Mouse (Mus musculus): ENCODE data around the gene Spint2. TPM values are rescaled to one million over a fixed set of nuclear protein-coding genes. Genes with fewer than 3 reads are reported as not detected.

Gene Spint2
- total RNA-seq, 2 experiments from 2014 or later, result 48.4 to 83.8 TPM

DNA sequence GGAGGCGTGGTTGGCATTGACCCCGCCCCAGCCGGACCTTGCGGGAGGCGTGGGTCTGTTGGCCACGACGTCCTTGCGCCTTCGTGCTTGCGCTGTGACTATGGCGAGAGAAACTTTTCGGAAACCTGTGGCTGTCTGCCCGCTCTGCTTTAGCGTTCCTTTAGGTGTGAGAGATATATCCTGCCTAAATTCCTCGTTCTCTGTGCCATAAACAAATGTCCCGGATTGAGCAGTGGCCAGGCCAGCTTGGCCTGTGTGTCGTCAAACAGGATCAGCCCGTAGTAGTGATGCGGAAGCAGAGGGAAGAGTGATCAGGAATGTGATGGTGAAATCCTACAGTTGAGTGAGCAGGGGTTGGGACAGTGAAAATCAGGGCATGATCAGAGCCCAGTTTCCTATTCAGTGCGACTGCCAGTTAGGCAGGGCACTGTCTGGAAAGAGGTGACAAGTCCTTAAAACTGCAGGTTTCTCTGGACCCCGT lies 402 bp upstream of the Spint2 start:
- no peak for DNase-seq (ENCODE audit: low spot score in 2 of 2)

DNA sequence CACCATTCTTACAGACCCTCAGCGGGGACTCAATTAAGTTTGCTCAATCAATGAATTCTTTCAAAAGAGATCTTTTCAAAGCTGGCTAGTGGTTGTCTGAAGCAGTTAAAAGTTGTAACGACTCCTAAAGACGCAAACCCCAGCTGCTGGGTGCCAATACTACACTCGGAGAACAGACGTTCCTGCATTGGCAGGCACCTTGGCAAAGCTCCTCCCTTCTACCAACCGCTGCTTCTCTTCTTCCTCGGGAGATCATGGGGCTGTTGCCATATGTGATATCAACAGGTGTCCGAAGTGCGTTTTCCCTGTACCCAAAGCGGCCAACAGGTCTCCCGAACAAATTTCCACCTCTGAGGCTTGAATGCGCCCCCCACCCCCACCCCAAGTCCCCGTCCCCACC lies 911 bp downstream of the Spint2 start:
- no peak for DNase-seq (ENCODE audit: low spot score in 2 of 2)

DNA sequence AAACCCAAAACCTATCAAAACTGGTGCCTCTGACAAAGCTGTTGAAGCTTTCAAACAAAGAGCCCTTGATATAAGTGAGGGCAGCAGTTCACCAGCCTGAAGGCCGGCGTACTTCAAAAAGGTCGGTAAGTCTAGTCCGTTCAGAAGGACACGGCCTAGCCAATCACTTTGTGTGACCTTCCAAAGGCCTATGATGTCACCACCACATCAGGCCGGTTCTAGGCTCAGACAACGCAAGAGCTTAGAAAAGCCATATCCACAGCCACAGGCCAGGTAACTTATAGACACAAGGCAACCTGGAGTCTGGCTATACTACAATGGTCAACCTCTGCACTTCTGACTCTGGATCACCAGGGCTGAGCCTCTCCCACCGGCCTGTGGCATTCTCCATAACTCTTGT lies 1.8 kb downstream of the Spint2 start:
- DNase-seq (ENCODE audit: low spot score in 2 of 2), result peak in 1 of 2 experiments; percentile 24

DNA sequence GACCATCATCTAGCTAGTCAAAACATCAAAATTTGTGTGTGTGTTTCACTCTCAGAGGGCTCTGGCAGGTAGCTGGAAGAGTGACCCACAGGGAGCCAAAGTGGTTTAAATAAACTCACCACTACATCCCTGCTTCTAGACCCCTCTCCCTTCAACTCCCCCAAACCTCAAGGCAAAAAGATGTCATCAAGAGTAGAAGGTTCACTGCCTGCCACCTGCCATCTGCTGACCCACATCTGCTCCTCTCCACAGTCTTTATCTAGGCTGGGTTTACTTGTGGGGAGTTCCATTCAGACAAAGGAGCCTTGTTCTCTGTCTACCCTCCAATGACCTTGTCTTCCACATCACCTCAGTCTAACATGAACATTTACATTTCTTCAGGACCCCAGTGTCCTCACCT lies 2.5 kb downstream of the Spint2 start:
- no peak for DNase-seq (ENCODE audit: low spot score in 2 of 2)

DNA sequence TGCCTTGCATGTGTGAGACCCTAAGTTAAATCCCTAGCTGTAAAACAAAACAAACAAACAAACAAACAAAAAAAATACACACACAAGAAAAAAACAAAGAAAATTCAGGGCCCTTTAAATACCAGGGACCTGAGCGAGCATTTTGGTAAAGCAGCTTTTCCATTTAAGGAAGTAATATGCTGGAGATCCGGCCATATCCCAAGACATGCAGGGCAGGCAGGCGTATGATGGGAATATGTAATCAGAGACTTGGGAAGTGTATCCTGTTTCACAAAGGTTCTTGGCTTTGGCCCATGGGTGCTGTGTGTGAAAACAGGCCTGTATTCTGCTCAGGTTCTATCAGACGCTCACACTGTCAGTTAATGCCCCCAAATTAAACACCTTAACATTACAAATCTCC lies 4.2 kb downstream of the Spint2 start:
- no peak for DNase-seq (ENCODE audit: low spot score in 2 of 2)

DNA sequence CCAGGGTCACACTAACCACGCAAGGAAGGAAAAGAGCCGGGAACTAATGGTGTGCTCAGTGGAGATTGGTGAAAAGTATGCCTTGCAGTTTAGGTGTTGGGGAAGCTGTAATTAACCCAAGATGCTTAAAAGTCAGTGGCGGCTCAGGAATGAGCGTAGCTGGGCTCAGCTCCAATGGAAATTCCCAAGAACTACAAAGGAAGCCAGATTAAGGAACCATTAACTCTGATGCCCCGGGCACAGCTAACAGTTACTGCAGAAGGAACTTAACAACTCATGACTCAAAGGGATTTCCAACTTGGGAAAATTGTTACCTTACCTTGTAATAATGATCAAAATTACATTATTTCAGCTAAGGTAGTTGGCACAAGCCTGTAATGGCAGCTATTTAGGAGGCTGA lies 5.0 kb downstream of the Spint2 start:
- no peak for DNase-seq (ENCODE audit: low spot score in 2 of 2)

DNA sequence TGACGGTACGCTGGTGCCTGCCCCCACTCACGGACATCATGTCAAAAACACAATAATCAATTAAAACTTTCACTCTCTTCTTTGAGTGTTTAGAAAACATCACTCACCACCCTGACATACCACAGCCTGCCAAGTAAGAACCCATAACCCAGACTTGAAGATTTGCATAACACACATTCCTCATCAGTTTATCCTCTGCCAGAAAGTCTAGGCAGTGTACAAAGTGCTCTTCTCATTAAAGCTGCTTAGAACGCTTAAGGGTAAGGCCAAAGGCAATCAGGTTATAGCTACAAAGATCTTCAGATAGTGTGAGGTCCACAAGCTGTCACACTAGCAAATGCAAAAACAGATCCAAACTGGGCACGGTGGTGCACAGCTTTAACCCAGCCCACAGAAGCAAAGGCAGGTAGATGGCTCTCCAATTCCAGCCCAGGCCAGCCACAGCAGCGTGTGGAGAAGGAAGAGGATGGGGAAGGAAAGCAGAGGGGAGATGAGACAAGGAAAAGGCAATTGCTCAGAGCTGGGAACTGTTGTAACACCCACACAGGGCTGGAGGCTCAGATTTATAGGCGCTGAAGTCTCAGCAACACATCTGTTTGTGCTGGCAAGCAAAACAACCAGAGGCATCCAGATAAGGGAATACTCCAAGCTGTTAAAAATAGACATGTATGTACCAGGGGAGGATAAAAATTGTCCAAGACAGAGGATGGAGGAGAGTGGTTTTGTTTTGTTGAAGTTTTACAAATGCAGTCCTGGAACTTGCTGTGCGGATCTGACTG lies 9.8 kb downstream of the Spint2 start:
- DNase-seq (ENCODE audit: low spot score in 2 of 2), result no peak

DNA sequence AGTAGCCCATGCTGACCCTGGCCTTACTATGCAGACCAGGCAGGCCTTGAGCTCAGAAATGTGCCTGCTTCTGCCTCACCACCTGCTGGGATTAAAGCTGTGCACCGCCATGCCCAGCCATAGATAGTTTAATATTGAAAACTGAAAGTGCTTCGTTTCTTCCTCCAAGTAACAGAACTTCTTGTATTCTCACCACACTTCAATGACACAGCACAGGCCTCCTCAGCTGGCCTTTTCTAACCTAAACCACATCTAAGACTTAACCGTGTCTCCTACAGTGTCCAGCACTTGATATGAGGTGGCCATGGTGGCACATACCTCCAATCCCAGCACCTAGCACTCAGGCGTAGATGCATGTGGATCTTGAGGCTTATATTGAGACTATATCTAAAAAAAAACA lies 11.3 kb downstream of the Spint2 start:
- DNase-seq (ENCODE audit: low spot score in 2 of 2), result no peak

DNA sequence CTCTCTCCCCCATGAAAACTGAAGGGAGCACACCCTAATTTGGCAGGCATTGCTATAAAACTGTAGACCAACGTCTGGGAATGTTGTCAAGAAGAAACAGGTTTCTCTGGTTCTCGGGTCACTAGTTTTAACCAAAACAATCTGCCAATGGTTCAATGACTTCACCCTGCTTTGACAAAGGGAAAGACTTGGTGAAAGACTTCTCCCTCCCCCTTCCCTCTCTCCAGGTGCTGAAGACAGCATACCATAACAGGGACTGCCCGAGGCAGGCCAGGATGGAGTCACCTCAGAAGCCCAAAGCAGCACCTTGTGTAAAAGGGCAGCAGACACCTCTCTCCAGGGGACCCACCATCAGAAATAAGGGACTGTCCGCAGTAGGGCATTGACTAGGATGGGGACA lies 14.8 kb downstream of the Spint2 start:
- DNase-seq (ENCODE audit: low spot score in 2 of 2), result no peak

DNA sequence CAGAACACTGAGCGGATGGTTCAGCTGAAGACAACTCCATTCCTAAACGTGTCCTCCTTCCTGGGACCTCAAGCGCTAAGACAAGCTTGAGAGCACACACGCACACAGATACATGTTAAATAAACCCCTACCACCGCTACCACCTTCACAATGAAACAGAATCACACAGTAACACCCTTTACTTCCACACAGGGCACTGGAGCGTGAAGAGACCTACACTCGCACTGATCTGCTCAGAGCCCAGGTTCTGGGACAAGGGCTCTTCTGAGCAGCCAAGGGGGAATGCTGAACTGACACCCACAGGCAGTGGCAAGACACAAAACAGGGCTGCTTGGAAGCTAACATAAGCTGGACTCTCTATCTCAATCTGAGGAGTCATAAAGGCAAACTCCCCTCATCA lies 16.1 kb downstream of the Spint2 start:
- no peak for DNase-seq (ENCODE audit: low spot score in 2 of 2)

DNA sequence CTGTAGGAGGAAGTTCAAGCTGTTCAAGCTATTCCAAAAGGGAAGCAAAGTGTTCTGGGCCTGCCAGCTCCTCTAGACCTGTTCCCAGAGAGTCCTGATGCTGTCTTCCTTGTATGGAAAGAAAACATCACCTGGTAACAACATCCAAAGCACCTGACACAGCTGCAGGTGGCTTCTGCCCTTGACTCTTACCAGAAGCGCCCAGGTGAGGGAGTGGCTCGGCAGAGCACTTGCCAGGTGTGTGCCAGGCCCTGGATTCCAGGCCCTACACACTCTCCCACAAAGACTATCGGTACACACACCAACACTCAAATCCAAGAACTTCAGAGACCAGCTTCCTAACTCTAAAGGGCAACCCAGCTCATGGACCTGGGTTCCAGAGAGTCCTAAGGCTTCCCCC lies 17.9 kb downstream of the Spint2 start:
- no peak for DNase-seq (ENCODE audit: low spot score in 2 of 2)

DNA sequence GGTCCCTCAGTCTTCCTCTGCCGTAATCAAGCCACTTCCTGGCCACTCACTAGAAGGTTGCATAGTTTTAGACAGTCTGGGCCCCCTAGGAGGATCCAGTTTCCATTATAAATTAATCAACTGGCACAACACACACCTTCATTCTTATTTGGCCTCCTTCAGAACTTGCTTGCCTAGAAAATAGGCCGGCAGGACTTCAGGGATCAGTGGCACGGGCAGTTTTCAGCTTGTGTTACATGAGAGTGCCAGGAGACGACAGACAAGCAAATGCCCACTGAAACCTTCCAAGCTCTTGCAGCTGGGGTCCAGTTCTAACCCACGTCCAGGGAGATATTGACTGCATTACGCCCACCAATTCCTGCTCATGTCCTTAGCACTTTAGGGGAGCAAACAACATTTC lies 19.6 kb downstream of the Spint2 start:
- DNase-seq (ENCODE audit: low spot score in 2 of 2), result no peak

DNA sequence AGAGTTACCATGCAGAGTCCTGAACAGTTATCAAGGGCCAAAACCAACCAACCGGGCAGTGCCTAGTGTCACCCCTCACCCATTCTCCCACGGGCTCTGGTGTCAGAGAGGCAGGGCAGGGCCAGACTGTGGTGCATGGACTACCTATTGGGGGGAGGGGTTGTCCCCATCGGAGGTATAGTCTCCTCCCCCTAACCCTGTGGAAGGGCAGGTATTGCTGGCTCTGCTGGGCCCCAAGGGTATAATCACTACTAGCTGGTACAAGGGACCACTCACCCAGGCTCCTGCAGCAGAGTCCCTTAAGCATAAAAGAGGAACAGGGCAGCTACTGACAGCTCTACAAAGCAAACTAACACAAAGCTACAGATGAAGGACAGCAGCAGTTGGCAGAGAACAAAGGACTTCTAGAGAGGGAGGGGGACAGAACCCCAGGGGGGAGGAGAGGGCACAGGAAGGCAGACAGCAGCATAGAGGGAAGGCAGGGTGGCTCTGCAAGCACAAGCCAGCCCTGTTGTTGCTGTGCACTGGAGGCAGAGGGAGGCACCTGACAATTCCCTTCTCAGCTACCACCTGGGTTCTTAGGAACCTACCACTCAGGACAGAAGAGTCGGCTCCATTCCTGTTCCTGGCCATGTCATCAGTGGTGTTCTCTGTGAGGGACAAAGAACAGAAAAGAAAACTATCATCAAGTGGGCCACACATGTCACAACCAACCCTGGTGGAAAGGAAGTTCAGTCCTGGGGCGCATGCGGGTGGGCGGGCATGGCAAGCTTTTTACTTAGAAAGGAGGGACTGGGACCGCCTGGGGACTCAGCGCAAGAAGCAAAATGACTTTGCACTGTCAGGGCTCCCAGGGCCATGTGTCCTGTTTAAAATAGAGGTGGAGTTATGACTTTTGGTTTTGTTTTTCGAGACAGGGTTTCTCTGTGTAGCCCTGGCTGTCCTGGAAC lies 21.7 kb downstream of the Spint2 start:
- DNase-seq (ENCODE audit: low spot score in 2 of 2), result no peak

DNA sequence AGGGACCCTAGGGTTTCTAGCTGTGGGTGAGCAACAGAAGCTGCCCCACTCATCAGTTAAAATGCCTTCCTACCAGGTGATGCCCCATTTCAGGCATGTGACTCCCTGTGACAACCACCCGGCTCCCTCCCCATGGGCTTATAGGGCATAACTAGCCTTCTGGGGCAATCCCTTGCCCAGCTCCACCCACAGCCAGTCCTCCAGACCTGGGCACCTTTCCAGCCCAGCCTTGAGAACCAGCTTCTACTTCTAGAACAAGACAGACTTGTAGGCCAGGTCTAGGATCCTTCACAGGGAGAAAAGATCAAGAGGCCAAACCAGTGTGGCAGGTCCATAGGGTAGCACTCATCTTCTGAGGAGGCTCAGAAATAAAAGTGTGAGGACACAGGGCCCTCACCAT lies 24.3 kb downstream of the Spint2 start:
- DNase-seq (ENCODE audit: low spot score in 2 of 2), result no peak

DNA sequence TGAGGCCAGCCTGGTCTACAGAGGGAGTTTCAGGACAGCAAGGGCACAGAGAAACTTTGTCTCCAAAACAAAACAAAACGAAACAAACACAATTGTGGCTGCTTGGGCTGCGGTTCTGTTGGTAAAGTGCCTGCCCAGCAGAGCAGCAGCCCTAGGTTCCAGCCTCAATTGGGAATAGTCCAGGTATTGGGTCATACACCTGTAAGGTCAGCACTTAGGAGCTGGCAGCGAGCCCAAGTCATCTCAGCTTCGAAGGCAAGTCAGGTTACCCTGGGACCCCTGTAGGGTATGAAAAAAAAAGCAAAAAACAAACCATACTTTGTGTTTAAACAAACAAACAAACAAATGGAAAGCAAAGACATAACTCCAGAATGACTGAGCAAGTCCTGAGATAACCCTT lies 25.8 kb downstream of the Spint2 start:
- no peak for DNase-seq (ENCODE audit: low spot score in 2 of 2)

DNA sequence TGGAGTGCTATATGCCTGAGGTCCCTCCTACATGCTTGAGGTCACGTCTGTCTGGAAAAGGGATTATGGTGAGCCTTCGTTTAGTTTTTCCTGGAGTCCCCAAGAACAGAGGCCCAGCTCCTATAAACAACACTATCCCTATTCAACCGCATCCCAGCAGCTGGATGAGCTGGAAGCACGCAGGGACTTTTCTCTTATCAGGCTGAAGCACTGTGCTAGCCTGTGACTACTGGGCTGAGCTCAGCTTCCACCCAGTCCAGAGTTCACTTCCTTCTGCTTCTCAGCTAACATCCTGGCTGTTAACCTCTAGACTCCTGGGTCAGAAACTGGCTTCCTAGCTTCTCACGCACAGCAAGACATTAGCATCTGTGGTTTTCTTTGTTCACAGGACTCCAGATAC lies 27.9 kb downstream of the Spint2 start:
- DNase-seq (ENCODE audit: low spot score in 2 of 2), result no peak

DNA sequence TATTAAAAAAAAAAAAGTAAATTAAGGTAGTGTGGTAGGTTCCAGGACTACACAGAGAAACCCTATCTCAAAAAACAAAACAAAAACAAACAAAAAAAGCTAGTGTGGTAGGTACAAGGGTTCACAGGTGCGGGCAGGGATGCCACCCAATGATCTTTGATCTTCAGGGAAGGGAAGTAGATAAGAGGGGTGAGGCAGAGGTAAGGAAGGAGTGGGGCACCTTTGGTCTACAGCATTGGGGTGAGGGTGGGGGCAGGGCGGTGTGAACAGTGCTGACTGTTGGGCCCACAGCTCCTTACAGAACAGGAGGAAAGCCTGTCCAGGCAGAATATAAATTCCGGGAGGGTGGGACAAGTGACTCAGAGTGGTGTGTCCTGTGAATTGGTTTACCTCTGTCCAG lies 30.5 kb downstream of the Spint2 start:
- DNase-seq (ENCODE audit: low spot score in 2 of 2), result no peak

DNA sequence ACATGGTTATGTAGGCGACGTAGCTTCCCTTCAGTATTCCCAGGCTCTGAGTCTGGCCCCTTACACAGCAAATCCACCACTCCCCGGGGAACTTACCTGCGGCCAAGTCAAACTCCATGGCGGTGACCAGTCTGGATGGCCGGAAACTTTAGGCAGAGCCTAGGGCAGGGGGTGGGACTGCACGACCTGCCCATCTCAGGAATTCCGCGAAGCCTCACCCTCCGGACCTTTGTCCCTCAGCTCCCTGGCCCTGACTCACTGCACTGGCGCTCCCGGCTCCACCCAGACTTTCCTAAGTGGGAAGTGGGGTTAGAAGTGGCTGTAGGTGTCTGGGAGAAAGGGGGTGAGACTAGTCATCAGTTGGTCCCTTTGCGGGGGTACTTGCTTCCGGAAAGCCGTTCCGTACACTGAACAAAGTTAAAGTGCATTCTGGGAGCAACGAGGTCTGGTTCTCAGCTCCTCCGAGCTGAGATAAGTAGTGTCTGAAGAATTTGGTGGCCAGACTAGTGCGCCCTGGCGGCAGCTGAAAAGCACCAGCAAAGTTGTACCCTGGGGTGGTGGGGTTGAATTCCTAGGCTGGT lies 33.4 kb downstream of the Spint2 start, which contains the start of gene 2200002D01Rik:
TSS of gene 2200002D01Rik (minus strand) at position 206 of the 581 bp plus-strand sequence.
- peak; percentile 32 to 44 for DNase-seq (ENCODE audit: low spot score in 2 of 2)

DNA sequence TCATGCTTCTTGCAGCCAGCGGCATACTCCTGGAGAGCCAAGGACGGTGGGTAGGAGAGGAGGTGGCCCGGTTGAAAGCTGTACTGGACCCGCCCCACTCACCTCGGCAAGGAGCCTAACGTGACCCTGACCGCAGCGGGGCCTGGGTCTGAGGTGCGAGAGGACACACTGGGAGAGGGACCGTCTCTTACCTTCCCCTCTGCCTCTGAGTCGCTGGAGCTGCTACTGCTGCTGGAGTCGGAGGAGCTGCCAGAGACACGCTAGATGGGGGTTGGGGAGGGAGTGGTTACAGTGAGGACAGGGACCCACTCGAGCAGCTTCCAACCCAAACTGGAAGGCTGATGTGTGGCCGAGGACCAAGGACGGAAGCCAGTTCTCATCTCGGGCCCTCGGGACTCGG lies 34.0 kb downstream of the Spint2 start:
- peak; percentile 26 to 28 for DNase-seq (ENCODE audit: low spot score in 2 of 2)

DNA sequence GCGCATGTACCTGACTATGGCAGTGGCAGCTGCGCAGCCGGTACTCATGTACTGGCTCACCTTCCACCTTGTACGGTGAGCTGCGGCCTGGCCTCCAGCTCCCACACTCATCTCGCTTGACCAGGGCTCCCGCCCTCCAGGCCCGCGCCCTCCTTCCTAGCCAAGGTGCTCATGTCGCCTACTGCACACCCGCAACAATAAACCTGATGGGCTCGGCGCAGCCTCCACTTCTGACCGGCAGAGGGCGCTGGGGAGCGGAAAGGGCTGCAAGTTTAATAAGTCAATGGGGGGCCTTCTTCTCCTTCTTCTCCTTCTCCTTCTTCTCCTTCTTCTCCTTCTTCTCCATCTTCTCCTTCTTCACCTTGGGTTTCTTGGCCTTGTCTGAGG lies 34.4 kb downstream of the Spint2 start:
- DNase-seq (ENCODE audit: low spot score in 2 of 2), result peak; percentile 85 to 91

DNA sequence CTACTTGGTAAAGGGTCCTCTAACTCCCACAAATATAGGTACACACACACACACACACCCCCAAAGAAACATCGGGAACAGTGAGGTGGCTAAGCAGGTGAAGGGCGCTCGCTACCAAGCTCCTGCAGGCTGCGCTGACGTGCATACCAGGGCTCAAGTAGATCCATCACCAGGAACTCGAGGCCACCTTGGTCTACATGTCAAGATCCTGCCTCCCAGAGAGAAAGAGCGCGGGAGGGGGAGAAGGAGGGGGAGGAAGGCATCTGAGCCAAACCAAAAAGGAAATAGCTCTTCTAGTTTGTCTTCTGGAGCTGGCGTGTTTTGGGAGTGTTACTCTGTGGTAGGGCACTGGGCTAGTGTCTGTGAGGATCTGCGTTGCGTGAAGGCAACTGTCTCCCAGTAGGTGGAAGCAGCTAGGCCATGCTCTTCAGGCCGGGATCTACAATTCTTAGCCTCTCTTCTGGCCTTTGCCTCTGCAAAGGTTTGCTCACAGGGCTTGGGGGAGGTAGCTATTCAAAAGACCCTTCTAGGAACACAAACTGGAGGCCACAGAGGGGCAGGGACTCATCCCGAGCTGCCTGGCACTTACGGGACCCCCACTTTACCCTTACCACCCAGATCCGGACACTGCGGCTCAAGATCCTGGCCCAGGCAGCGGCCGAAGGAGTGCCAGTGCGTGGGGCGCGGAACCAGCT lies 34.9 kb downstream of the Spint2 start:
- no peak for DNase-seq (ENCODE audit: low spot score in 2 of 2)
